Mouse (Mus musculus) cortical plate, adult 2 months (tissue): Measurements from ENCODE around the gene Cdc42bpa.

ENCODE experiments used
- CTCF ChIP-seq: fragments of 200-500 bp; IDR thresholded peaks from 2 replicates; pipeline ENCODE4 v1.5.1; 2011; ENCODE audit warnings: mild to moderate bottlenecking, control low read depth, low read length; ENCODE audit not compliant: insufficient read depth; ENCODE audit errors: extremely low read depth
- POLR2A ChIP-seq: fragments of 200-500 bp; IDR thresholded peaks from 2 replicates; pipeline ENCODE4 v1.6.1; 2011; ENCODE audit warnings: mild to moderate bottlenecking, low read length, control low read depth; ENCODE audit not compliant: insufficient read depth; ENCODE audit errors: extremely low read depth

GRCm38 (mm10) chr1:180104567-180104966 is 144.3 kb downstream of the Cdc42bpa start:
- no peak for TF ChIP-seq POLR2A
- TF ChIP-seq CTCF = no peak
